Mouse (Mus musculus) lung, postnatal 10 days (tissue): ENCODE data around the gene Hist1h2ab.

ENCODE experiments used
- DNase-seq: peaks from one replicate; pipeline ENCODE4 v3.0.0; 2021

Gene Hist1h2ab

DNA sequence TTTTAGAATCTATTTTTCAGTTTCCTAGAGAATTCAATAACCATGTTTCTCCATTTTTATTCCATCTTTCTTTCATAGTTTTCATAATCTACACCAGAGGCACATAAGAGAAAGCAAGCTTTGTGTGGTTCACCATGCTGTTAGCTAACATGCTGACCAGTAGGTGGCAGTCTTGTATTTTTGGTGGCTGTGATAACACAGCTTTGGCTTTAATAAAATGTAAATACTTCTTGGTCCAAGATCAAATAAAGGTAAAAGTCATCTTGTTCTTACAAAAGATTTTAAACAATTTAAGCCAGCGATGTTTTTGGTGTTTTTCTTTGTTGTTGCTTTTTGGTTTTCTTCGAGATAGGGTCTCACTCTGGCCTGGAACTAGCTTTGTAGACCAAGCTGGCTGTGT, 41.6 kb downstream of the Hist1h2ab start:
- peak; percentile 70 for DNase-seq

DNA sequence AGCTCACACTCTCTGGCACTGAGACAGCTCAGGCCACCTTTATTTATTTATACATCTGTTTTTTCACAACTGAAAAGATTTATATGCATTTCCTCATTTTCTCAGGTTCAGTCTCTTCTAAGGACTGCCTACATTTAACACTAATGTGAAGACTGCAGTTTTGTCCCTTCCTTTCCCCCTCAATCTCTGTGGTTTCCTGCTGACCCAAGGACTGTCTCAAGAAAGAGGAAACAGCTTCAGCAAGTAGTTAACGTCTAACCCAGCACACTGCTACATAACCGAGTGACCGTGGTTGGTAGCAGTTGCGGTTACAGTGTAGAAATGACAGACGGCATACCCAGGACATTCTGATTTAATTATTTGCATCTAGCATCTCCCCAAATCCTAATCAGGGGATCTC, 48.5 kb downstream of the Hist1h2ab start:
- no peak for DNase-seq
